Mouse (Mus musculus) CD4-positive helper T cell, adult 2 months (primary cell): ENCODE data around the gene Sema4g.
A peak's percentile ranks its signal among the peaks of the same experiment; 100 is the strongest.

Experiments used
- DNase-seq: peaks from one replicate; pipeline ENCODE4 v3.0.0-alpha.2; 2012; ENCODE audit warnings: low read depth, missing footprints, low spot score

Sema4g gene

GRCm38 (mm10) chr19:44988831-44989566 lies at the start of gene Sema4g:
Gene Sema4g, plus strand, starts transcription at chr19:44989101.
- peak; percentile 29 for DNase-seq

DNA sequence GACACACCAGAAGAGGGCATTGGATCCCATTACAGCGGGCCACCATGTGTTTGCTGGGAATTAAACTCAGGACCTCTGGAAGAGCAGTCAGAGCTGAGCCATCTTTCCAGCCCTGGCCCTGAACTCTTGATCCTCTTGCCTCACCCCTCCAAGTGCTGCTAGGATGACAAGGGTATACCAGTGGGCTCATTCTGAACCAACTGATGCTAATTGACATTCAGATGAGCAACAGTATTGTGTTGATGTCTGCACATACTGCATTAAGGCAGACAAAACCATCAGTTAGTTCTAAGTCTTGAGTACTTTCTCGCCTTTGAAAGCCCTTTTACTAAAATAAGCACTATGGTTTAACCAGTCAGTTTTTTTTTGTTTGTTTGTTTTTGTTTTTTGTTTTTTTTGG lies 29.3 kb upstream of the Sema4g start:
- no peak for DNase-seq

DNA sequence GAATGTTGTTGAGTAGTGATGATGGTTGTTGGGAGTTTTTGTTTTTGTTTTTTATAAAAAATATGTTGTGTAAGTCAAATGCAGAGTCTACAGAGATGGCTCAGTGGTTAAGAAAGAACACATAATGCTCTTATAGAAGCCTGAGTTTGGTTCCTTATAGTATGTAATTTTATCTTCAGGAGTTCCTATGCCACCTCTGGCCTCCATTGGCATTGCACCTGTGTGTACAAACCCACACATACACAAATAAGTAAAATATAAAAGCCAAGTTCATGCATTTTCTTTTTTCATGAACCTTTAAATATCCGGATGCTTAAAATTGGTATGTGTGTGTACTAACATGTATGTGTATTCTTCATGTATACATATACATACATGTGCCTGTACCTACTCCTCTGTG lies 22.9 kb upstream of the Sema4g start:
- no peak for DNase-seq

DNA sequence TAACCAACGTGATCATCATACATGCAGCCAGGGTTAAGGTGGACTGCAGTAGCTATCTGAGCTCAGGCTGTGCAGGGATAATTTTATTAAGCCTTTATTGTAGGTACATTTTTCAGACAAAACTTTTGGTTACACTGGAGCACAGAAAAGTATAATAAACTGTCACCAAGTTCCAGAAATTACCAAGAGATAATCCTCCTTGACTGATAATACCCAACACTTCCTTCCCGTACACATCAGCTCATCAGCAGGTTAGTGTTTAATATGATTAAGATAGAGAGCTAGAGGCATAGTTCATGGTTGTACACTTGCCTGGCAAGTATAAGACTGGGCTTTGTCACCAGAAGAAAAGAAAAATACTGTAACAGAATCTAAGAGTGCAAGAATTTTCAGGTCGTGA lies 20.6 kb upstream of the Sema4g start:
- DNase-seq = no peak

DNA sequence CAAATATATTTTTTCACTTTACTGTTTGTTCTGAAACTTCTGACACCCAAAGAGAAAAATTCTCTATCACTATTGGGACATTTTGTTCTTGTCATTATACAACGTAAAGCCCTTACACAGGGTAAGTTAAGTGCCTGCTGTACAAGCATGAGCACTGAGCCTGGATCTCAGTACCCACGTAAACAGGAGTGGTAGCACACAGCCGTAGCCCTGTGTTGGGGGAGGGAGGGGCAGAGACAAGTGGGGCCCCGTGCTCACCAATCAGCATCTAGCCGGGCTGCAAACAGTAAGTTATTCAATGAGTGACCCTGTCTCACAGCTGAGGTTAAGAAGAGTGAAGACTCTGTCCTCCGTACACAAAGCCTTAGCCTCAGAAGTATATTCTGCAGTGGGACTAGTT lies 12.3 kb upstream of the Sema4g start:
- no peak for DNase-seq

DNA sequence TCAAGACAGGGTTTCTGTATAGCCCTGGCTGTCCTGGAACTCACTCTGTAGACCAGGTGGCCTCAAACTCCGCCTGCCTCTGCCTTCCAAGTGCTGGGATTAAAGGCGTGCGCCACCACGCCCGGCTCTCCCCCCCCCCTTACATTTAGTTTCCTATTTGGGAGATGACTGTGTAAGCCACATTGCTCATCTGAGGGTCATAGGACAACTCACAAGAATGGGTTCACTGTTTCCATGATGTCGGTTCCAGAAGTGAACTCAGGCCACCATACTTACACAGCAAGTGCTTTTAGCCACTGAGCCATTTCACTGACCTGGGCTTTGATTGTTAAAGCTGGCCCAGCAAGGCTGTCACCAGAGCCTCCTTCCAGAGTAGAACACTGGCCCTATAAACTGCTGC lies 11.8 kb upstream of the Sema4g start:
- no peak for DNase-seq

- DNase-seq = no peak
Measured at GRCm38 (mm10) chr19:44980787-44981186, 8.1 kb upstream of the Sema4g start.

DNA sequence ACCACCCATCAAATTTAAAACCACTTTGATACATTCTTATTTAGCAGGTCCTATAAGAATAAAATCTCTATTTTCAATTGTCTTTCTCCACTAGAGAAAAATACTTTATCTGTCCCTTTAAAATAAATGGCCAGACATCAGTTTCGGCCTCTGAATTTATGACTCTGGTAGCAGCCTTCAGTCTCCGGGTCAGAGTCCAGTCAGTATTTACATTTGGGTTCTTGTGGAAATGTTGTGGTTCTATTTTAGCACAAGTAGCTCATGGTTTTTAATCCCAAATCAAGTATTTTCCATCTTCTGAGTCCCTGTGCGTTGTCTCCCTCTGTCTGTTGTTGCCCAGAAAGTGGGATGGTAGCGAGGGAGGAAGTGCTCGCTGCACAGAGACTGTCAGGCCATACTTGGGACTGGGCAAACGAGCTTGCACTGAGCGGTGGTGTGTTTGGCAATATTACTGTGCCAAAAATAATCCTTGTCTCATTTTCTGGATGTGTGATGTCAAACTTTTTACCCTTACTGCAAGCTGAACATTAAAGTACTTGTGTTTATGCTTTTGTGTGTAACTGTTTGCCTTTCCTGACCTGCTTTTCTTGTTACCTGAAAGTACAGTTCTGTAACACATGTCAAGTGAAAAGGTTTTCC lies 6.3 kb upstream of the Sema4g start:
- DNase-seq = no peak

- DNase-seq = no peak
Measured at GRCm38 (mm10) chr19:44983366-44983765, 5.5 kb upstream of the Sema4g start.

DNA sequence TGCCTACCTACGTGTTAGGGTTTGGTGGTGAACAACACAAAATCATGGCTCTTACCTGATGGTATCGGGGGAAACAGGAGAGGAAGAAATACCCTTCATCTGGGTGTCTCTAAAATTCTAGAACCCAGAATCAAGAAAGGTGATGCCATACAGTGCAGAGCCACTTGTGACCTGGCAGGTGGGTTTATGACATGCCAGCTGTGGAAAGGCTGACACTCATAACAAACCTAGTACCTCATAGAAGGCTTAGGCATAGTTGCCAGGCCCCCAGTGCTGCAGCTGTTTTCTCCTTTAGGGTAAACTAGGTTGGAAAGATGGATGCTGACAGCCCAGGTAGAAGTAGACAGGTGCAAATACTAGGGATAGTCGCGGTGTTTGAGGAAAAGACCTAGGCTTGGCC lies 4.5 kb upstream of the Sema4g start:
- no peak for DNase-seq

- no peak for DNase-seq
Measured at GRCm38 (mm10) chr19:44985159-44985988, 3.5 kb upstream of the Sema4g start.

- no peak for DNase-seq
Measured at GRCm38 (mm10) chr19:44987004-44987403, 1.9 kb upstream of the Sema4g start.

DNA sequence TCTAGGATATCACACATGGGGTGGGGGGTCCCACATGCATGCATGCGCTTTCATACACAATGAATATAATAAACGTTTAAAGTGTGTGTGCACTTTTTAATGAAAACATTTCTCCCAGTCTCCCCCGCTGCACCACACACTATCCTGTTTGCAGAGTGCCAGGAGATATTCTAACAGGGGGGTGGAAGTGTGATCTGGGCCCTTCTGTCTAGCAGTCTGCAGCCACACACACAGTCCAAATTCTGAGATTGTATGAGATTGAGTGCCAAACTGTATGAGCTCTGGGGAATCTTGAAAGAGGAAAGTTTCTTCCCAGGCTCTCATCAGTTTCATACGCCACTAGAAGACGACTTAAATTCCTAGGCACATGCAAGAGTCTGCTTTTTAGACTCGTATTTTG lies 1.1 kb upstream of the Sema4g start:
- no peak for DNase-seq

DNA sequence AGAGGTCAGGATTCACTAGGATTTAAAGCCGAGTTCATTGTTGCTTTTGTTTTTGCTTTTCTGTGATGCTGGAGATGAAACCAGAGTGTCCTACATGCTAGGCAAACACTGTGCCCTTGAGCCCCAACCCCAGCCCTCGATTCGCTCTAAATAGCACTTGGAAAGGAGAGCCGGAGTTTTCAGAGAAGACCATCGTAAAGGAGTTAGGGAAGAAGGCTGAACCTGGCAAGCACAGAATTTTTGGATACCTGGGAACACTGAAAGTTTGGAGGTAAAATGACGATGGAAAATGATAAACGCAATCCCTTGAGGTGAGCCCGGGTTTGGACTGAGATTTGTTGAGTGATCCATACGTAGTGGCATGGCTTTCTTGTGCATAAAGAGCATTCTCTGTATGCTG lies 580 bp upstream of the Sema4g start:
- no peak for DNase-seq

- no peak for DNase-seq
Measured at GRCm38 (mm10) chr19:44989567-44990495, 930 bp downstream of the Sema4g start.

GRCm38 (mm10) chr19:44991031-44991430 lies 2.1 kb downstream of the Sema4g start:
- DNase-seq = no peak

- DNase-seq = no peak
Measured at GRCm38 (mm10) chr19:44992246-44992645, 3.3 kb downstream of the Sema4g start.

GRCm38 (mm10) chr19:44992712-44993111 lies 3.8 kb downstream of the Sema4g start:
- DNase-seq = no peak

DNA sequence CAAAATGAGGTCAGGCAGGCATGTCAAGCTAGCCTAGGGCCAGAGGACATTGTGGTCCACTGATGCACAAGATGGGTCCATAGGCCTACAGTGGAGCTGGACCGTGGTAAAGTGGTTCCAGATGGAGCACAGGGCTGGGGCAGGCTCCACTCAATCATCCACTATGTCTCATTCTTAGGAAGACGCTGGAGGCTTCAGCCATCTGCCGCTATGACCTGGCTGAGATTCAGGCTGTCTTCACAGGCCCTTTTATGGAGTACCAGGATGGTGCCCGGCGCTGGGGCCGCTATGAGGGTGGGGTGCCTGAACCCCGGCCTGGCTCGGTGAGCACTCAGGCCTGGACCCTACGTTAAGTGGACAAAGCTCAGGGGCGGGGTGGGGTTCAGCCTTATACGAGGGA lies 8.9 kb downstream of the Sema4g start:
- no peak for DNase-seq

GRCm38 (mm10) chr19:44999647-45000046 lies 10.7 kb downstream of the Sema4g start:
- DNase-seq = no peak

- DNase-seq = no peak
Measured at GRCm38 (mm10) chr19:45002301-45002700, 13.4 kb downstream of the Sema4g start.
